Mouse (Mus musculus) CH12.LX (cell line): ENCODE results near the gene Ppig.

Experiments used
- CHD1 ChIP-seq: IDR thresholded peaks from 2 replicates; pipeline ENCODE4 v1.6.1; 2012; ENCODE audit warnings: low read depth, low read length, improper control_type of control experiment, inconsistent platforms
- CHD2 ChIP-seq: IDR thresholded peaks from 2 replicates; pipeline ENCODE4 v1.6.1; 2011; ENCODE audit warnings: low read length, improper control_type of control experiment
- CTCF ChIP-seq, 2 experiments: IDR thresholded peaks in 1 of 2; conservative IDR thresholded peaks in 1 of 2; 2 replicates each; pipeline ENCODE4 v1.5.1; 2011 to 2012; ENCODE audit warnings: low read depth in 2 of 2, low read length in 2 of 2, improper control_type of control experiment in 1 of 2, inconsistent platforms in 1 of 2, mild to moderate bottlenecking in 1 of 2, moderate library complexity in 1 of 2
- POLR2A ChIP-seq: IDR thresholded peaks from 2 replicates; pipeline ENCODE4 v1.6.1; 2011; ENCODE audit warnings: low read depth, mild to moderate bottlenecking, improper control_type of control experiment, low read length
- TCF12 ChIP-seq: IDR thresholded peaks from 2 replicates; pipeline ENCODE4 v1.6.1; 2014; ENCODE audit warnings: low read depth, mild to moderate bottlenecking, inconsistent platforms, low read length, improper control_type of control experiment

GRCm38 (mm10) chr2:69773331-69773730, 51.0 kb downstream of the Ppig start:
- no peak for TF ChIP-seq CHD1
- TF ChIP-seq CHD2, result no peak
- TF ChIP-seq TCF12, result no peak
- TF ChIP-seq CTCF (conservative IDR thresholded peaks at IDR 0.05 in 1 of 2, IDR thresholded peaks at IDR 0.05 in 1 of 2; ENCODE audit: low read depth in 2 of 2, low read length in 2 of 2), result no peak
- TF ChIP-seq POLR2A, result no peak
